In the genomic region with DNA sequence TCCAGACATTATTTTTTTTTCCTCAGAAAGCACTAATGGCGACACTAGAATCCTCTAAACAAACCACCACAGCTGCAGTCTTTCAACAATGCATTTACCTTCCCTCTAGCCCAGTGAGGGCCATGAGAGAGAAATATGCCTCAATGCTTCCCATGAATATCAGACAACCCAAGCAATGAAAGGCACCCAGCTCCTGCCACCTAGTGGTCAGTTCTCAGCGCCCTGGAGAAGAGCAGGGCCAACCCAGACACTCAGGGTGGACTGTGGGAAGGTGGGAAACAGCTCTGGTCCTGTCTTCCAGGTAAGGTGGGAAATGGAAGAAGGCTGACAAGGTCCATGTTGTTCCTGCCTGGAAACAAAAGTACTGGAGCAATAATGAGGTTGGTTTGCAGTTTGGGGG, we compare ENCODE assay signal across 8 mouse cellular contexts. TPM values are rescaled to one million over a fixed set of nuclear protein-coding genes. Genes with fewer than 3 reads are reported as not detected.
DNase-seq lines count a peak whose midpoint lies in the region; ATAC-seq lines count a peak whose summit lies in the region.

No protein-coding gene starts in this region.

- no peaks in the 10 kb centered on the region for H3K4me1 ChIP-seq in hindbrain, embryonic 14.5 days (replicated peaks; ENCODE audit: control insufficient read depth, insufficient read depth, low read length)

- no peak overlapping the region for H3K4me3 ChIP-seq in hindbrain, embryonic 14.5 days (replicated peaks; ENCODE audit: low read length)

- H3K4me2 ChIP-seq in hindbrain, embryonic 14.5 days (replicated peaks) = no peak overlapping the region

- WGBS in hindbrain, embryonic 14.5 days = 23% methylated on average over 2 of the region's 2 CpGs

- peaks cover 35% of the 10 kb centered on the region for H3K36me3 ChIP-seq in hindbrain, embryonic 14.5 days (replicated peaks; ENCODE audit: control insufficient read depth, insufficient read depth)

- DNase-seq in NIH3T3 (ENCODE audit: low read depth) = peak; percentile 82
- peak; percentile 38 for DNase-seq in cerebellum, adult 11-12 months
- peak; percentile 52 to 84 for DNase-seq in frontal cortex, adult 2 months (ENCODE audit: extremely low spot score in 1 of 2, low spot score in 1 of 2)
- DNase-seq in hindbrain, embryonic 14.5 days (ENCODE audit: low spot score) = peak; percentile 71
- DNase-seq in layer of hippocampus, postnatal 25 days (ENCODE audit: extremely low spot score in 1 of 2, low spot score in 1 of 2) = peak; percentile 47 to 70
- DNase-seq in right cerebral cortex, postnatal 10 days (ENCODE audit: low spot score in 2 of 2) = peak; percentile 57 to 77

- H3K27me3 ChIP-seq in hindbrain, embryonic 14.5 days (ENCODE audit: control insufficient read depth, insufficient read depth, low read length) = no peaks in the 10 kb centered on the region

- H3K27ac ChIP-seq in hindbrain, embryonic 14.5 days = no peak overlapping the region

- no peaks in the 10 kb centered on the region for H3K9me3 ChIP-seq in hindbrain, embryonic 14.5 days (ENCODE audit: control insufficient read depth, low read length)

- H3K9ac ChIP-seq in hindbrain, embryonic 14.5 days = no peak overlapping the region

- peak; percentile 59; the same call in 1 of the 2 replicates for ATAC-seq in hindbrain, embryonic 14.5 days (ENCODE audit: low FRiP score)
- ATAC-seq in megakaryocyte, adult 5-6 weeks (ENCODE audit: poor library complexity, severe bottlenecking) = peak; percentile 62
- ATAC-seq in activated CD4-positive, CD25-positive, alpha-beta regulatory T cell, adult 4 months = no peak

RNA-seq across cellular contexts. Expression of a gene that starts 55.0 kb away (rescaled TPM):
- polyA plus RNA-seq in frontal cortex, adult 2 months (2012; rRNA removed) = 55.5 and 65.1 TPM in 2 replicates
- 98.2 and 103 TPM in 2 replicates for polyA plus RNA-seq in hindbrain, embryonic 14.5 days (2014; fragmentation: Nextera tagmentation; extraction: Ambion mirVana)
- total RNA-seq in layer of hippocampus, postnatal 25 days (2021) = 10 to 100 TPM; 80.1 to 87.2 TPM
- 12.5 and 14.0 TPM in 2 replicates for total RNA-seq in megakaryocyte, adult 5-6 weeks (2015)
- total RNA-seq in megakaryocyte, adult 5-6 weeks (2017) = 17.0 and 21.9 TPM in 2 replicates
- 10 to 100 TPM; 41.8 to 53.2 TPM for polyA plus RNA-seq in activated CD4-positive, CD25-positive, alpha-beta regulatory T cell, adult 4 months (2017; shearing (Covaris generic))
